Mouse (Mus musculus) ES-E14 (cell line): ENCODE results near the gene Borcs7. TPM values are rescaled to one million over a fixed set of nuclear protein-coding genes. Genes with fewer than 3 reads are reported as not detected.

Experiments used
- DNase-seq: peaks from one replicate; pipeline ENCODE4 v3.0.0-alpha.2; 2013; ENCODE audit warnings: low read depth, low spot score
- H3K27ac ChIP-seq: 2 replicates; pipeline ENCODE4 v1.5.1; 2012; ENCODE audit warnings: low read depth, mild to moderate bottlenecking, low read length, moderate library complexity, mixed read lengths; ENCODE audit not compliant: poor library complexity, insufficient read depth, severe bottlenecking
- H3K36me3 ChIP-seq: 2 replicates; pipeline ENCODE4 v1.6.1; 2012; ENCODE audit warnings: mild to moderate bottlenecking, low read length, moderate library complexity, mixed read lengths; ENCODE audit not compliant: control insufficient read depth, poor library complexity, insufficient read depth, severe bottlenecking
- H3K4me1 ChIP-seq, 2 experiments: fragments of 150-350 bp in 1 of 2; sonication (generic) in 1 of 2; 2 replicates each; pipeline ENCODE4 v1.6.1; 2012; ENCODE audit warnings: low read length in 2 of 2, mild to moderate bottlenecking in 1 of 2, mixed read lengths in 1 of 2; ENCODE audit not compliant: control insufficient read depth in 2 of 2, insufficient read depth in 2 of 2, poor library complexity in 1 of 2
- H3K4me3 ChIP-seq, 2 experiments: fragments of 150-350 bp in 1 of 2; sonication (generic) in 1 of 2; 2 replicates each; pipeline ENCODE4 v1.5.1; 2012; ENCODE audit warnings: low read length in 2 of 2, low read depth in 1 of 2, mild to moderate bottlenecking in 1 of 2, mixed read lengths in 1 of 2; ENCODE audit not compliant: insufficient read depth in 1 of 2, poor library complexity in 1 of 2, severe bottlenecking in 1 of 2
- H3K9ac ChIP-seq: 2 replicates; pipeline ENCODE4 v1.6.1; 2012; ENCODE audit warnings: low read depth, mild to moderate bottlenecking, low read length, mixed read lengths; ENCODE audit not compliant: poor library complexity, insufficient read depth, severe bottlenecking
- H3K9me3 ChIP-seq: fragments of 150-350 bp; sonication (generic); 2 replicates; pipeline ENCODE4 v1.6.1; 2012; ENCODE audit warnings: low read depth, mild to moderate bottlenecking, low read length; ENCODE audit not compliant: control insufficient read depth, insufficient read depth
- CHD2 ChIP-seq: IDR thresholded peaks from 2 replicates; pipeline ENCODE4 v1.6.1; 2014; ENCODE audit warnings: mild to moderate bottlenecking, low read depth, low read length, inconsistent platforms
- HCFC1 ChIP-seq: IDR thresholded peaks from 2 replicates; pipeline ENCODE4 v1.6.1; 2012; ENCODE audit warnings: low read length, inconsistent platforms, borderline replicate concordance; ENCODE audit not compliant: insufficient read depth
- MAFK ChIP-seq: IDR thresholded peaks from 2 replicates; pipeline ENCODE4 v1.6.1; 2014; ENCODE audit warnings: mild to moderate bottlenecking, low read depth, low read length, inconsistent platforms; ENCODE audit not compliant: insufficient read depth
- ZC3H11A ChIP-seq: IDR thresholded peaks from 2 replicates; pipeline ENCODE4 v1.6.1; 2012; ENCODE audit warnings: low read depth, mild to moderate bottlenecking, inconsistent platforms, low read length, borderline replicate concordance
- ZNF384 ChIP-seq: IDR thresholded peaks from 2 replicates; pipeline ENCODE4 v1.6.1; 2012; ENCODE audit warnings: low read depth, low read length, inconsistent platforms
- in situ Hi-C, 2 experiments: fragments of 600-800 bp; cut with MboI; formaldehyde crosslinking; loops; one replicate each; pipeline ENCODE4 v1.15.1; 2025; ENCODE audit warnings: low sequenced_read_pairs in 2 of 2, inconsistent platforms in 1 of 2; ENCODE audit not compliant: unreplicated experiment in 2 of 2
- total RNA-seq: library from RNA; depleted of rRNA; stranded (reverse); fragments of 300-350 nt; gene quantifications from 2 replicates; pipeline ENCODE4 v1.2.3, GENCODE M21; 2012; rRNA removed

The Borcs7 gene
- total RNA-seq: 2.1 and 2.3 TPM in 2 replicates

- DNase-seq: peak; percentile 81
- Histone ChIP-seq H3K27ac (peak within 1 kb of the TSS; percentile 16; the same call in 1 of the 2 replicates), H3K4me3 (peak within 1 kb of the TSS; percentile 82 to 93), H3K4me1 (peaks cover 2 to 3% of the 10 kb centered on the region in 2 experiments; a peak in 2 of 4 replicates), H3K9ac (peak within 1 kb of the TSS; percentile 87), H3K9me3 (no peaks in the 10 kb centered on the region), H3K36me3 (no peaks in the 10 kb centered on the region)
- TF ChIP-seq HCFC1: peak; percentile 84
- TF ChIP-seq ZC3H11A: no peak
- in situ Hi-C loops: no loop called here
Measured at GRCm38 (mm10) chr19:46689460-46690372, at the start of gene Borcs7. TSS of gene Borcs7 (plus strand) at chr19:46689906.

- H3K36me3 ChIP-seq: peaks cover 3% of the 10 kb centered on the region; the same call in 1 of the 2 replicates
- H3K27ac ChIP-seq: no peak overlapping the region; the same call in 1 of the 2 replicates
- no peak for DNase-seq
- H3K9ac ChIP-seq: no peak overlapping the region
- H3K9me3 ChIP-seq: no peaks in the 10 kb centered on the region
- peaks cover 8 to 19% of the 10 kb centered on the region in 2 experiments for H3K4me1 ChIP-seq
- TF ChIP-seq HCFC1: no peak
- TF ChIP-seq ZC3H11A: no peak
- TF ChIP-seq CHD2: no peak
- no peak for TF ChIP-seq MAFK
- TF ChIP-seq ZNF384: no peak
- no peak overlapping the region for H3K4me3 ChIP-seq
- in situ Hi-C loops: no loop called here
Measured at GRCm38 (mm10) chr19:46640780-46641179, 48.9 kb upstream of the Borcs7 start.

- no peak for DNase-seq
- no peak overlapping the region for H3K9ac ChIP-seq
Measured at GRCm38 (mm10) chr19:46641420-46642085, 48.2 kb upstream of the Borcs7 start.

GRCm38 (mm10) chr19:46642136-46642753, 47.5 kb upstream of the Borcs7 start:
- no peak overlapping the region for H3K4me3 ChIP-seq
- TF ChIP-seq HCFC1: no peak
- no peak for TF ChIP-seq ZNF384
- TF ChIP-seq ZC3H11A: no peak
- no peak for TF ChIP-seq MAFK
- no peak for TF ChIP-seq CHD2
- no peak overlapping the region; the same call in 1 of the 2 replicates for H3K9ac ChIP-seq
- no peak for DNase-seq
- in situ Hi-C loops: no loop called here
- H3K4me1 ChIP-seq: peaks cover 8 to 24% of the 10 kb centered on the region in 2 experiments
- no peaks in the 10 kb centered on the region for H3K9me3 ChIP-seq
- peaks cover 3% of the 10 kb centered on the region; the same call in 1 of the 2 replicates for H3K36me3 ChIP-seq
- no peak overlapping the region for H3K27ac ChIP-seq

More at GRCm38 (mm10) chr19:46641420-46642085, 48.2 kb upstream of the Borcs7 start:
- in situ Hi-C loops: no loop called here
- Histone ChIP-seq H3K36me3 (peaks cover 3% of the 10 kb centered on the region; the same call in 1 of the 2 replicates), H3K4me3 (0 out of 4 replicates have a peak overlapping the region, but pooled peaks of 1 of the 2 experiments have one; percentile 24), H3K27ac (no peak overlapping the region), H3K4me1 (peaks cover 8 to 23% of the 10 kb centered on the region in 2 experiments), H3K9me3 (no peaks in the 10 kb centered on the region)
- no peak for TF ChIP-seq MAFK
- no peak for TF ChIP-seq ZC3H11A
- no peak for TF ChIP-seq ZNF384
- TF ChIP-seq CHD2: no peak
- TF ChIP-seq HCFC1: no peak
